Comparison of ENCODE assay signal across 7 mouse cellular contexts in the genomic region with DNA sequence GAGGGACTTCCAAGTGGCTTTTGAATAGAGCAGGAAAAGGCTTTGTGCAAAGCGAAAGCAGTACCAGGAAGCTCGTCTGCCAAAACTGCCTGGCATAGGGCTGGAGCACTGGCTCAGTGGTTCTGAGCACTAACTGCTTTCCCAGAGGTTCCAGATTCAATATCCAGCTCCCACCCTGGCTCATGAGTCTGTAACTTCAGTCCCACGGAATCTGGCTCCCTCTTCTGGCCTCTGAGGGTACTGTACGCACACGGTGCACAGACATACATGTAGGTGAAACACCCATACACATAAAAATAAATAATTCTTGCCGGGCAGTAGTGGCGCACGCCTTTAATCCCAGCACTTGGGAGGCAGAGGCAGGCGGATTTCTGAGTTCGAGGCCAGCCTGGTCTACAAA. TPM values are rescaled to one million over a fixed set of nuclear protein-coding genes. Genes with fewer than 3 reads are reported as not detected.
DNase-seq lines count a peak whose midpoint lies in the region; TF ChIP-seq lines count a peak whose summit lies in the region.

No protein-coding gene starts in this region.

- H3K36me3 ChIP-seq in testis, adult 2 months (ENCODE audit: control insufficient read depth, insufficient read depth, low read length): no peaks in the 10 kb centered on the region

- no peak overlapping the region for H3K27ac ChIP-seq in testis, adult 2 months (ENCODE audit: control insufficient read depth, insufficient read depth, low read depth, low read length)

- intact Hi-C loops in left cerebral cortex, postnatal 10 days (cut with DNase I): loop anchor here (5.0 kb wide), 2 partner anchors 33 to 88 kb away; no protein-coding TSS in a partner anchor
- intact Hi-C loops in left cerebral cortex, postnatal 36 days (cut with DNase I): loop anchor here (5.0 kb wide), 1 partner anchor 33 kb away; no protein-coding TSS in a partner anchor

- no peak overlapping the region for H3K4me3 ChIP-seq in testis, adult 2 months (ENCODE audit: control insufficient read depth, low read depth, low read length)

- peak; percentile 70; the same call in 1 of the 2 replicates for TF ChIP-seq CTCF in testis, adult 2 months (IDR thresholded peaks at IDR 0.05; ENCODE audit: control insufficient read depth, insufficient read depth, insufficient replicate concordance, low read depth, low read length)

- TF ChIP-seq POLR2A in testis, adult 2 months (IDR thresholded peaks at IDR 0.05; ENCODE audit: control insufficient read depth, low read depth, low read length): no peak

- DNase-seq in left cerebral cortex, postnatal 10 days (ENCODE audit: extremely low spot score in 1 of 2, low spot score in 2 of 2): peak; percentile 60 to 75
- DNase-seq in left cerebral cortex, postnatal 36 days (ENCODE audit: low spot score in 2 of 2): no peak
- peak; percentile 91 for DNase-seq in ES-CJ7 (ENCODE audit: low read depth, low spot score)
- DNase-seq in adrenal gland, postnatal 14 days: peak; percentile 71
- peak; percentile 61 for DNase-seq in forelimb bud, embryonic 11.5 days (ENCODE audit: low read depth, low spot score)
- peak; percentile 46 to 74 for DNase-seq in layer of hippocampus, postnatal 25 days (ENCODE audit: extremely low spot score in 1 of 2, low spot score in 1 of 2)

- no peaks in the 10 kb centered on the region for H3K27me3 ChIP-seq in testis, adult 2 months (ENCODE audit: control insufficient read depth, insufficient read depth, low read length)

- H3K4me1 ChIP-seq in testis, adult 2 months (ENCODE audit: control insufficient read depth, insufficient read depth, low read length): peaks cover 8% of the 10 kb centered on the region

RNA-seq across cellular contexts. Expression of gene Tnrc18, which starts 37.4 kb away (rescaled TPM):
- total RNA-seq in left cerebral cortex, postnatal 10 days (2021): 100 to 1,000 TPM; 166 to 177 TPM
- 100 to 1,000 TPM; 117 to 147 TPM for total RNA-seq in left cerebral cortex, postnatal 36 days (2021)
- 86.0 and 91.0 TPM in 2 replicates for total RNA-seq in adrenal gland, postnatal 14 days (2021)
- total RNA-seq in layer of hippocampus, postnatal 25 days (2021): 100 to 1,000 TPM; 131 to 158 TPM
- polyA plus RNA-seq in testis, adult 2 months (2012; rRNA removed): 35.9 and 39.9 TPM in 2 replicates

RNA-seq across cellular contexts. Expression of gene Fbxl18, which starts 40.3 kb away (rescaled TPM):
- total RNA-seq in left cerebral cortex, postnatal 10 days (2021): 10 to 100 TPM; 32.3 to 34.8 TPM
- 10 to 100 TPM; 30.4 to 34.1 TPM for total RNA-seq in left cerebral cortex, postnatal 36 days (2021)
- total RNA-seq in adrenal gland, postnatal 14 days (2021): 11.8 and 12.0 TPM in 2 replicates
- total RNA-seq in layer of hippocampus, postnatal 25 days (2021): 10 to 100 TPM; 37.4 to 40.0 TPM
- 8.5 and 8.9 TPM in 2 replicates for polyA plus RNA-seq in testis, adult 2 months (2012; rRNA removed)

RNA-seq across cellular contexts. Expression of gene Actb, which starts 51.7 kb away (rescaled TPM):
- 1,000 to 10,000 TPM; 3,611 to 3,673 TPM for total RNA-seq in left cerebral cortex, postnatal 10 days (2021)
- total RNA-seq in left cerebral cortex, postnatal 36 days (2021): 1,000 to 10,000 TPM; 2,229 to 2,541 TPM
- total RNA-seq in adrenal gland, postnatal 14 days (2021): 2,967 and 3,254 TPM in 2 replicates
- 1,000 to 10,000 TPM; 3,553 to 3,743 TPM for total RNA-seq in layer of hippocampus, postnatal 25 days (2021)
- 1,383 and 1,491 TPM in 2 replicates for polyA plus RNA-seq in testis, adult 2 months (2012; rRNA removed)

Comparison
In these comparisons a context has a peak if more than half of its experiments do, and no peak if none do; other contexts are left out.
1. DNase-seq: peak in left cerebral cortex, postnatal 10 days (2 of 2), ES-CJ7 (single experiment), adrenal gland, postnatal 14 days (single experiment), forelimb bud, embryonic 11.5 days (single experiment) and layer of hippocampus, postnatal 25 days (2 of 2); none in left cerebral cortex, postnatal 36 days (0 of 2).